Mouse (Mus musculus) thymus, postnatal 36 days (tissue): ENCODE measurements around the gene B630019K06Rik.
"Not testable (repeated sequence)": the region's sequence is repeated elsewhere in the genome, so short reads cannot be mapped to it uniquely, and the experiment has no call there.

Experiments used
- DNase-seq, 2 experiments: peaks; one replicate each; pipeline ENCODE4 v3.0.0; 2022; ENCODE audit warnings: mixed read lengths in 2 of 2

Gene B630019K06Rik

DNA sequence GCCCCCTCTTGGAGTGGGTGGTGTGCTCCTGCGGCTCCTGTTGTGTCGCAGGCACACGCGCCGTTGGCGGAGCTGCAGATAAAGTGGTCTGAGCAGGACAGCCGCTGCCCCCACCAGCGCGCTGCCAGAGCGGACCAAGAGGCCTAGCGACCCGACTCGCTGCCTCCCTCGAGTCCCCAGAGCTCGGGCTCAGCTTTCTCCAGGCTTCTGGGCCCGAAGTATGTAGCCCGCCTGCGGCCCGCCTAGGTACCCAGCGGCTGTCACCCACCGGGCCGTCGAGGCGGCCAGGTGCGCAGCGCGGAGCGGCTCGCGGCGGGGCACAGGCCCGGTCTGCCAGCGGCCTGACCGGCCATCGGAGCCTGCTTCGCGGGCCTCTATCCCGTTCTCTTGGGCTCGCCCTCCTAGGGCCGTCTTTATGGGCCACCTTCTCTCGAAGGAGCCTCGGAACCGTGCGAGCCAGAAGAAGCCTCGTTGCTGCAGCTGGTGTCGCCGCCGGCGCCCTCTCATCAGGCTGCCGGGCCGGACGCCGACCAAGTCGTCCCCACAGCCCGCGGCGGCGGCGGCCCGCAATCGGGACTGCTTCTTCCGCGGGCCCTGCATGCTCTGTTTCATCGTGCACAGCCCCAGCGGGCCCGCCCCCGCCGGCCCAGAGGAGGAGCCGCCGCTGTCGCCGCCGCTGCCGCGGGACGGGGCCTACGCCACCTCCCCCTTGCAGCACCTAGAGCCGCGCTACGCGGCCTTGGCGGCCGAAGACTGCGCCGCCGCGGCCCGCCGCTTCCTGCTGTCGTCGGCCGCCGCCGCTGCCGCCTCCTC is at the start of gene B630019K06Rik:
Gene B630019K06Rik, plus strand, starts transcription at position 40 of the 813 bp plus-strand sequence.
- peak; percentile 51 to 67 for DNase-seq

DNA sequence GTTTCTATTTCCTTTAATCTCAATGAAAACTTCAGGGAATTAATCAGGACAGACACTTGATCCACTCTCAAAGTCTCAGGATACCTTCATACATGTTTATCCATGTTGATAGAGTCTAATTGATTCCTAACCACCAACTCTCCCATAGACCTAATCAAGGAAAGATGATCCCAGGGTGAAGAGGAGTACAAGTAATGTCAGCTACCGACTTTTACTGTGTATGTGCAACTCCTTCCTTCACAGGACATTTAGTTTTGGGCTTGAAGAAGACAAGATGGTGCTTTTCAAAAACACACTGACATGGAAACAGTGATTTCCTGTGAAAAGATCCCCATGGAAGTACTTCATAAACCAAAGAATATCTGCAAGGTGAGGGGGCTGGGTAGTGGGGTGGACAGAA is 48.5 kb upstream of the B630019K06Rik start, which contains the start of gene Gm6592:
Gene Gm6592, plus strand, starts transcription at position 301 of the 400 bp plus-strand sequence.
- no peak for DNase-seq

DNA sequence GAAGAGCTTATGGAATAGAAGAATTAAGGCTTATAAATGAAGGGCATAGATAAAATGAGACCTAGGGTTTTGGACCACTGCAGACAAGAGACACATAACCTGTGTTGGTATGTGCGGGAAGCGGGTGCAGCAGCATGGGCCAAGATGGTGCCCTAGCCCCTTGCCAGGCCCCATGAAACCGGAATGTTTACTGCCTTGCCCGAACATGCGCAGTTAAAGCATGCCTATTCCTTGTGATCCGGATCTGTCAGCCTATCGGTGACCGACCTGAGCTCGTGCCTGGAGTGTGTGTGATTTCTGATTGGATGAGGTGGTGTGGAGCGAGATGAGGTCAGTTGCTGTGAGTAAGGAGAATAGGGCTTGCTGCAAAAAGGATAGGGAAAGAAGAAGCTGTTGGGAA is 39.7 kb upstream of the B630019K06Rik start:
- no peak for DNase-seq

DNA sequence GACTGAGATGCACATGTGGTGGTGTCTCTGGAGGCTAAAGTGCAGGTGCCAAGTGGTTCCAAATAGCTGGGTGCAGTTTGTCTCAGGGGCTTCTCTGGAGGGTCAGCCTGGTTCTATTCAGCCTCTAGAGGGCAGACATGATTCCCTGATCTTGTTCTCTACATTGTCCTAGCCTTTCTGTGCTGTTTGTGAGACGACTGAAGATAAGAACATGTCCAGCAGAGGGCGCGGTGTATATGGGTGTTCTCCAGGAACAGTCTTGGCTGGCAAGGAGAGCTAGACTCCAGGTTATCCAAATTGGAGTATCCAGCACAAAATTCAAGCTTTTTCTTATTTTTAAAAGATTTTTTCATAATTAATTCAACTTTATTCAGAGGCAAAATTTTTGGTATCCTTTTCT is 27.9 kb upstream of the B630019K06Rik start:
- peak; percentile 46 to 58 for DNase-seq

DNA sequence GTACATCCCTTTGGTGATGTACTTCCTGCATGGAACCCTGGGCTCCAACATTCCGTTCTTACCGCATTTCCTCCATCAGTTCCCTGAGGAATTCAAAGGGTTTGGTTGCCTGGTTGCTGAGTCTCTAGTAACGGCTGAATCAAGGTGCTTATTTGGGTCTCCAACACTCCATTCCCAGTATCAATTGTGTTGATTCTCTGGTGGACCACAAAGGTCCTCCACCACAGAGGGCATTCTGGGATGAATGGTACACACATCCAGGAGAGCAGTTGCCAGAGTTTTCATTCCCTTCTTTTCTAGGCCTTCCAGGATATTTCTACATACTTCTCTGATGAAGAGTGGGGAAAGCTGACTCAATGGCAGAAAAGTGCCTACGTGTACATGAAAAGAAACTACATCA is 18.2 kb upstream of the B630019K06Rik start, which contains the start of gene Gm5751:
Gene Gm5751, plus strand, starts transcription at position 301 of the 400 bp plus-strand sequence.
- not testable (repeated sequence) for DNase-seq

DNA sequence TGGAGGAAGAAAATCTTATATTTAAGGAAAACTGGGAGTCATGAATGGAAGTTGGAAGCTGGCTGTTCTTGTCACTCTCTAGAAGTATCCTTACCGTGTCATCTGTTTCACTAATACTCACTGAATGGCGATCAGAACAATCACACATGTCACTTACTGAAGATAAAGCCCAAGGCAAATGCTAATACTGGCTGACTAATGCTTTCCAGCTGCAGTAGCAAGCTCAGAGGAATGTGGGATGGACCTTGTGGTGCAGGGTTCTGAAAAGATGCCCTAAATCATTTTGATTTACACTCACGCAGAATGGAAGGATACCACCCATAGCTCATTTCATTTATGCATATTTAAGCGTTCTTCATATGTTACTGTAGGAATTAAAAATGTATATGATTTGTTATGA is 7.8 kb upstream of the B630019K06Rik start:
- no peak for DNase-seq

DNA sequence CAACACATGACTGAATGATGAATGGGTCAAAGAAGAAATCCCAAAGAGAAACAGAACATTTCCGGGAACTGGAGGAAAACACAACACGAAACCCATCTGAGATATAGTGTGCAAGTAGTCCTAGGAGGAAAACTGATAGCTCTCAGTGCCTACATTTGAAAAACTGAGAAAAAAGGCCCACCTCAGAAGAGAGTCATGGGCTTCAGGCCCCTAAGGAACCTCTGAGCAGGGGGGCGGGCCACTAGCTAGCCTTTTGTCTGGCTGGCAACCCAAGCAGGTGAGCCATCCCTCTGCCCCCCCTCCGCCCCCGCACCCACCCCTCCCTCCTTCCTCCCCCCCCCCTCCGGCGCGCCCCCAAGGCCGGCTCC is 223 bp upstream of the B630019K06Rik start:
- DNase-seq, result no peak

DNA sequence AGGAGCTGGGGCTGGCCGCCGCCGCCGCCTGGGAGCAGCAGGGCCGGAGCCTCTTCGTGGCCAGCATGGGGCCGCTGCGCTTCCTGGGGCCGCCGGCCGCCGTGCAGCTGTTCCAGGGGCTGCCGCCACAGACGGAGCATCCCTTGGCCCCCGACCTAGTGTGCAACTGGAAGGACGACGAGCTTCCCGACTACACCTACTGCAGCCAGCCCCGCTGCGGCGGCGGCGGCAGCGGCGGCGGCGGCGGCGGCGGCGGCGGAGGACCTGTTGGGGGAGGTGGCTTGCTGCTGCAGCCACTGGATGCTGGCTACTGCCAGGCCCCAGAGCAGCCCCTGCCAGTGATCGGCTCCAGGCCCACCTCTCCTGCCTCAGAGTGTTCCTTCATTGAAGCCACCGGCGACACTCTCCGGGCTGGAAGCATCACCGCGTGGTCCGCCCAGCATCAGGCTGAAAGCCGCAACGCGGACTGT is 1.0 kb downstream of the B630019K06Rik start:
- DNase-seq, result peak in 1 of 2 experiments; percentile 0

DNA sequence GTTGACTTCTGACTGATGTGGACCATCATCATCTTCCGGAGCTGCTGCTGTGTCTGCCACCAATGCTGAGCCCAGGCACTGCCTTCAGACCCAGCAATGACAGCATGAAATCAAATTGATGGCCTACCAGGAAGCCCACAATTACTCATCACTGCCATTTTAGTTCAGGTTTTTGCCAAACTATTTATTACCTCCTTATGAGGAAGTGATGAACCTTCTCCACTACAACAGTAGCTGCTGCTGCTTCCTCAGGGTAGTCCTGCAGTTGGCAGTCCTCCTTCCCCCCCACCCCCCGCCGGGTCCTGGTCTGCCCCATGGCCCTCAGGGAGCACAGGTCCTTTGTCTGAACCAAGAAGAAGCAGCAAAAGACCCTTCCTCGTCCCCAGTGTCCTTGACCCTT is 8.6 kb downstream of the B630019K06Rik start:
- DNase-seq, result no peak

DNA sequence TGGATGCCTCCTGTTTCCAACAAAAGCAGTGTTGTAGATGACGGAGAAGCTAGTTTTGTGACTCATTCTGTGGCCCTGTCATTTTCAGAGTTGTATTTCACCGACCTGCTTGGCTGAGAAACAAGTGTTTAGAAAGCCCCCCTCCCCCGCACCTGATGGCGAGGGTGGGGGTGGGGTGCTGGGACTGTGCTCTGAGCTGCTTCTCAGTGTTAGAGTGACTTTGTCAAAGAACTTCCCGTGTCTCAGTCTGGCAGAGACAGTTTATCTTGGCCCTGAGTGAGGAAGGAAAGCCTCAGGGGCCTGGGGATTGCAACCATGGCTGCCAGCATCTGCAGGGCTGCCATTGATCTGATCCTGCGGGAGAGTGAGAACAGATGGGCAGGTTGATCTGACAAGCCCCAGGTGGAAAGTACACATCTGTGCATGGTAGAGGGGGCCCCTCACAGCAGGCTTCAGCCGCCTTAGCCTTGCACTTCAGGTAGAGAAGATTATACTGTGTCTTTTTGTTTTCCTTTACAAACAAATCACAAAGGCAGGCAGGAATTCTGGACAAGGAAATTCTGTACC is 9.8 kb downstream of the B630019K06Rik start:
- no peak for DNase-seq

DNA sequence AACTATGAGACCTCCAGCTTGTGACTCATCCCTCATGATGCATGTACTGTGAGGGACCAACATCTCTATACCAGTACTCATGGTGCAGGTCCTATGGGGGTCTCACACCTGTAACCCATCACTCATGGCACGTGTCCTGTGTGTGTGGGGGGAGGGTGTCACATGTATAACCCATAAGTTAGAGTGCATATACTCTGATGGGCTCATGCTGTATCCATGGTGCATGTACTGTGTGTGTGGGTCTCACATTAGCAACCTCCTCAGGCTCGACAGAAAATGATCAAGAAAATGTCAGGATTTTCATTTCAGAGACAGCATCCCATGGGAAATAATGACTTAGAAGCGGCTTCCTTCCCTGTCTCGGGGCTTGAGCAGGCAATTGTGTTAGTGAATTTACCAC is 28.9 kb downstream of the B630019K06Rik start:
- no peak for DNase-seq

DNA sequence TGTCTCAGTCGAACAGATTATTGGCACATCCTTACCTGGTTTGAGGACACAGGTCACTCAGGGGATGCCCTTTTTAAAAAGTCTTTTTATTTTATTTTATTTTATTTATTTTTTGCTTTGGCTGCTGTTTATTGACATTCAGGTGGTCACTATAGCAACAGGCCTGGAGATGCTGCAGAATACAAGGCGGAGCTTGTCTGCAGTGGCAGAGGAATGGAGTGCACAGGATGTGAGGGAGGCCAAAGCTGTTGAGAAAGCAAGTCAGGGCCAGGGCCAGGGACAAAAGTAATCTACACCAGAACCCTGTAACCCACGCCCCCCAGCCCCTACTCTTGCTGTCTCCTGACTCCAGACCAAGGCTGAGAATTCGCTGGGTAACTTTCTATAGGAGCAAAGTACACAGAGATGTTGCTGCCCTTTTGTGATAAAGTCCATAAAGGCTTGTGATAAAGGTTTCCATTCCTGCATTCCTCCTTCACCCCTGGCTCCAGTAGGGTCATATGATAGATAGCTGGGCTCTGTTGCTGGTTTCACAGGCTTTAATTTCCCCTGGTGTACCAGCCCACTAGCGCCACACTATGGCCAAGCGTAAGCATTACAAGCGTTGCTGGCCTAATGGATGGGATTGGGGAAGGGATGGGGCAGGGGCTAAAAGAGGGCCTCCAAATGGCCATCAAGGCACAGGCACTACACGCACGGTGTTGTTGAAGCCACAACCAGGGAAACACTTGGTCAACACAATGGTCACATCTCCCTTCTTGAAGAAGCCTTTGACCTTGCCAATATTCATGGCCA is 29.8 kb downstream of the B630019K06Rik start:
- peak in 1 of 2 experiments; percentile 1 for DNase-seq

DNA sequence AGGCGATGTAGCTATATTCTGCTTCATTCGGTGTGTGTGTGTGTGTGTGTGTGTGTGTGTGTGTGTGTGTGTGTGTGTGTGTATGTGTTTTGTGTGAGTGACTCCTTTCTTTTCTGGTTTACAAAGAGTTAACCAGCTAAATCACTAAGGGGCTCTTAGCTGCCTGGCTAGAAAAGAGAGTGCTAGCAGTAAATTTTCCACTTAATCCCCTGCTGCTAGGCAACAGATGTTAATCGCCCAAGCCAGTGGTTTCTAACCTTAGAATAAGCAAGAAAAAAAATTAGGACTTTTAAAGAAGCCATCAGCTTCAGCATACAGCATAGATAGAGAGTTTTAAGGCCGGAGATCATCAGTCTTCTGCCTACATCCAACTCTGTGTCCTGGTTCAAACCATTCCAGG is 35.1 kb downstream of the B630019K06Rik start:
- DNase-seq, result no peak

DNA sequence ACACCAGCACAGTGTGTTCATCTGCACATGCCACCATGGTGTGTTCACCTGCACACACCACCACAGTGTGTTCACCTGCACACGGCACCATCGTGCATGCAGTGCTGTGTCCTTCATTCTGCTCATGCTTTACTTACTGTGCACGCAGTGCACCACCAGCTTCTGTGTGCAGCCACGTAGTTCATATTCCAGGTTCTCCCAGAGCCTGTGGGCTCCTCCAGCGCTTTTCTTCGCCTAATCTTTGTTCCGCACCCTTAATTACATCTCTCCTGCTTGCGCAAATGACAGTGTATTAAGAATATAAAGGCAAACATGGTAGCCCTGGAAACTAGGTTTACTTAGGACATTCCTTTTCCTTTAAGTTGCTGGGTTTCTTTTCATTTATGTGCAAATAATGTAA is 51.9 kb downstream of the B630019K06Rik start:
- no peak for DNase-seq
